In genomic region chr3:87274372-87274771, GRCm38 (mm10) we compare ENCODE assay signal across 17 mouse cellular contexts. TPM values are rescaled to one million over a fixed set of nuclear protein-coding genes. Genes with fewer than 3 reads are reported as not detected.
A peak's percentile ranks its signal among the peaks of the same experiment; 100 is the strongest.
DNase-seq lines count a peak whose midpoint lies in the region; ATAC-seq and TF ChIP-seq lines count a peak whose summit lies in the region.
"Had no signal": no experiment of that assay in that cellular context is flagged by ENCODE, and none has a peak within 500 bp of the region (broad histone marks: within the 10 kb centered on the region; RNA-seq: fewer than 3 reads in every experiment).

No protein-coding gene starts in this region.

- no peak for TF ChIP-seq CTCF in CH12.LX (conservative IDR thresholded peaks at IDR 0.05 in 1 of 2, IDR thresholded peaks at IDR 0.05 in 1 of 2; ENCODE audit: low read depth in 2 of 2, low read length in 2 of 2)

- TF ChIP-seq POLR2A in CH12.LX (IDR thresholded peaks at IDR 0.05; ENCODE audit: low read depth, low read length): no peak

- in situ Hi-C loops in CH12.LX (cut with MboI; ENCODE audit: low pct_ligation_motif_present, low pct_unique_long_range_greater_than_20kb, low sequenced_read_pairs): no loop called here

- H3K4me1 ChIP-seq in liver, embryonic 12.5 days: no peaks in the 10 kb centered on the region
- H3K4me1 ChIP-seq in CH12.LX (ENCODE audit: control insufficient read depth in 1 of 2, insufficient read depth in 2 of 2): peaks cover 0 to 10% of the 10 kb centered on the region in 2 experiments; a peak in 2 of 4 replicates
- no peaks in the 10 kb centered on the region for H3K4me1 ChIP-seq in hindbrain, embryonic 16.5 days (ENCODE audit: control insufficient read depth, insufficient read depth, low read depth, low read length)
- H3K4me1 ChIP-seq: forebrain, embryonic 13.5 days; midbrain, embryonic 10.5 days had no signal

- WGBS in liver, embryonic 12.5 days (ENCODE audit: insufficient replicate concordance): 14% methylated on average over 2 of the region's 2 CpGs
- WGBS in hindbrain, embryonic 16.5 days: 74% methylated on average over 2 of the region's 2 CpGs

- H3K79me2 ChIP-seq in CH12.LX (replicated peaks; ENCODE audit: control insufficient read depth, extremely low read depth, insufficient read depth, poor library complexity, severe bottlenecking): no peaks in the 10 kb centered on the region

- H3K27me3 ChIP-seq in liver, embryonic 12.5 days (replicated peaks): no peaks in the 10 kb centered on the region
- H3K27me3 ChIP-seq in CH12.LX (replicated peaks): no peaks in the 10 kb centered on the region
- H3K27me3 ChIP-seq in hindbrain, embryonic 16.5 days (replicated peaks; ENCODE audit: control insufficient read depth, insufficient read depth, low read length): no peaks in the 10 kb centered on the region
- H3K27me3 ChIP-seq: forebrain, embryonic 13.5 days had no signal

- H3K36me3 ChIP-seq in liver, embryonic 12.5 days: no peaks in the 10 kb centered on the region
- no peaks in the 10 kb centered on the region for H3K36me3 ChIP-seq in CH12.LX (replicated peaks in 1 of 2; ENCODE audit: control insufficient read depth in 1 of 2, insufficient read depth in 1 of 2, low read length in 1 of 2)
- H3K36me3 ChIP-seq in hindbrain, embryonic 16.5 days (ENCODE audit: control insufficient read depth, insufficient read depth, low read length): no peaks in the 10 kb centered on the region
- H3K36me3 ChIP-seq: G1E; midbrain, embryonic 10.5 days had no signal

- no peak overlapping the region for H3K4me3 ChIP-seq in liver, embryonic 12.5 days
- H3K4me3 ChIP-seq in CH12.LX (replicated peaks in 1 of 3; ENCODE audit: low read depth in 2 of 3, low read length in 2 of 3, poor library complexity in 1 of 3): no peak overlapping the region
- H3K4me3 ChIP-seq in hindbrain, embryonic 16.5 days (ENCODE audit: low read length): no peak overlapping the region
- H3K4me3 ChIP-seq: forebrain, embryonic 13.5 days; midbrain, embryonic 10.5 days had no signal

- DNase-seq in liver (peak; percentile 21), CH12.LX (ENCODE audit: extremely low read depth) (peak; percentile 12)
- DNase-seq in thymus, postnatal 25 days: no peak
- DNase-seq in gastrocnemius, postnatal 25 days: no peak
- DNase-seq: adrenal gland, postnatal 10 days; cerebellum, adult 9-10 months; kidney, adult 8-10 months; layer of hippocampus, postnatal 36 days; thymus, adult 18-20 months had no signal

- no peak overlapping the region for H3K4me2 ChIP-seq in liver, embryonic 12.5 days
- no peak overlapping the region for H3K4me2 ChIP-seq in CH12.LX (ENCODE audit: insufficient read depth, low read depth, poor library complexity, severe bottlenecking)
- no peak overlapping the region for H3K4me2 ChIP-seq in hindbrain, embryonic 16.5 days (ENCODE audit: low read length)
- H3K4me2 ChIP-seq: forebrain, embryonic 13.5 days had no signal

- no peak overlapping the region for H3K9ac ChIP-seq in liver, embryonic 12.5 days
- no peak overlapping the region for H3K9ac ChIP-seq in CH12.LX (ENCODE audit: insufficient read depth, low read depth)
- H3K9ac ChIP-seq in hindbrain, embryonic 16.5 days (ENCODE audit: low read depth, low read length): no peak overlapping the region
- H3K9ac ChIP-seq: forebrain, embryonic 13.5 days had no signal

- dilution Hi-C loops in CH12.LX (cut with MboI; ENCODE audit: extremely low pct_ligation_motif_present, extremely low pct_unique_long_range_greater_than_20kb, low sequenced_read_pairs): no loop called here

- no peak for TF ChIP-seq RAD21 in CH12.LX (IDR thresholded peaks at IDR 0.05; ENCODE audit: low read depth, low read length)

- H3K27ac ChIP-seq in liver, embryonic 12.5 days: no peak overlapping the region
- no peak overlapping the region for H3K27ac ChIP-seq in CH12.LX (ENCODE audit: insufficient read depth, low read depth)
- no peak overlapping the region for H3K27ac ChIP-seq in hindbrain, embryonic 16.5 days (ENCODE audit: low read depth, low read length)
- H3K27ac ChIP-seq: forebrain, embryonic 13.5 days; midbrain, embryonic 10.5 days had no signal

- TF ChIP-seq EP300 in CH12.LX (IDR thresholded peaks at IDR 0.05; ENCODE audit: low read length): no peak

- no peaks in the 10 kb centered on the region for H3K9me3 ChIP-seq in liver, embryonic 12.5 days (replicated peaks)
- H3K9me3 ChIP-seq in CH12.LX (replicated peaks; ENCODE audit: low read length): no peaks in the 10 kb centered on the region
- no peaks in the 10 kb centered on the region for H3K9me3 ChIP-seq in hindbrain, embryonic 16.5 days (ENCODE audit: control insufficient read depth, low read length)
- H3K9me3 ChIP-seq: forebrain, embryonic 13.5 days; G1E; midbrain, embryonic 10.5 days had no signal

- no peak for ATAC-seq in liver, embryonic 12.5 days
- ATAC-seq in hematopoietic stem cell, adult 5-6 weeks (replicated peaks in 1 of 2; ENCODE audit: insufficient read depth in 1 of 2, low FRiP score in 2 of 2, low TSS enrichment in 1 of 2, low read depth in 1 of 2, poor library complexity in 2 of 2, severe bottlenecking in 2 of 2): peak; percentile 81 to 87
- ATAC-seq in neutrophil, adult 5-6 weeks (ENCODE audit: extremely low read depth, insufficient number of reproducible peaks, low FRiP score, poor library complexity, severe bottlenecking): 0 out of 2 replicates have a peak, but pooled peaks have one; percentile 9
- no peak for ATAC-seq in hindbrain, embryonic 16.5 days
- ATAC-seq: forebrain, embryonic 13.5 days had no signal

TF ChIP-seq in CH12.LX, 34 proteins besides CTCF, POLR2A, EP300 and RAD21:
- TF ChIP-seq ELF1 (IDR thresholded peaks at IDR 0.05; ENCODE audit: low read depth, low read length) (no peak), JUND (conservative IDR thresholded peaks at IDR 0.05; ENCODE audit: low read depth, low read length) (no peak), NELFE (IDR thresholded peaks at IDR 0.05; ENCODE audit: low read depth, low read length) (no peak), SMC3 (IDR thresholded peaks at IDR 0.05; ENCODE audit: low read depth, low read length) (no peak), CHD2 (IDR thresholded peaks at IDR 0.05; ENCODE audit: low read length) (no peak), ETS1 (conservative IDR thresholded peaks at IDR 0.05; ENCODE audit: low read depth, low read length) (no peak), ZNF384 (IDR thresholded peaks at IDR 0.05; ENCODE audit: low read depth, low read length) (no peak), UBTF (IDR thresholded peaks at IDR 0.05; ENCODE audit: low read depth, low read length) (no peak), MYC (IDR thresholded peaks at IDR 0.05; ENCODE audit: low read depth, low read length) (no peak), MEF2A (IDR thresholded peaks at IDR 0.05; ENCODE audit: borderline replicate concordance, low read depth, low read length) (no peak), USF1 (IDR thresholded peaks at IDR 0.05; ENCODE audit: low read depth, low read length) (no peak)

RNA-seq across cellular contexts. Expression of gene Fcrls, which starts 10.8 kb away (rescaled TPM):
- 2.1 and 2.5 TPM in 2 replicates for polyA plus RNA-seq in liver, embryonic 12.5 days (2016; fragmentation: Nextera tagmentation; extraction: Ambion mirVana)
- total RNA-seq in CH12.LX (2012; rRNA removed) (not detected in 2 replicates), CH12.LX (2014; rRNA removed) (not detected in 2 replicates)
- 0.13 and 0.14 TPM in 2 replicates for polyA plus RNA-seq in CH12.LX (2012; ENCODE audit: insufficient read length, low read depth)
- not detected in 2 replicates for total RNA-seq in hematopoietic stem cell, adult 5-6 weeks (2017)
- total RNA-seq in neutrophil, adult 5-6 weeks (2017): 0.70 TPM in 1 of 2 replicates, not detected in the other
- 15.5 and 15.9 TPM in 2 replicates for polyA plus RNA-seq in hindbrain, embryonic 16.5 days (2015; fragmentation: Nextera tagmentation; extraction: Ambion mirVana)
- total RNA-seq in gastrocnemius, postnatal 25 days (2021): 1 to 10 TPM; 2.2 to 2.5 TPM
- total RNA-seq: G1E had no signal
- polyA plus RNA-seq: C2C12, G1E had no signal

Comparison
In these comparisons a context has a peak if more than half of its experiments do, and no peak if none do; other contexts are left out.
1. DNase-seq: peak in liver (single experiment) and CH12.LX (single experiment); none in thymus, postnatal 25 days (single experiment) and gastrocnemius, postnatal 25 days (single experiment).
2. ATAC-seq: peak in hematopoietic stem cell, adult 5-6 weeks (2 of 2) and neutrophil, adult 5-6 weeks (single experiment); none in liver, embryonic 12.5 days (single experiment) and hindbrain, embryonic 16.5 days (single experiment).